Mouse (Mus musculus) kidney, embryonic 15.5 days (tissue): ENCODE measurements around the gene Kcnip1. TPM values are rescaled to one million over a fixed set of nuclear protein-coding genes. Genes with fewer than 3 reads are reported as not detected.

Experiments
- ATAC-seq: fragments of 200-750 bp; cut with Nextera tagmentation; replicated peaks from 2 replicates; pipeline ENCODE4 v1.8.0; 2017; ENCODE audit warnings: moderate TSS enrichment; ENCODE audit not compliant: low FRiP score
- H3K27ac ChIP-seq: fragments of 300-500 bp; sonication (generic); 2 replicates; pipeline ENCODE4 v1.5.1; 2015; ENCODE audit warnings: mild to moderate bottlenecking, inconsistent platforms
- H3K27me3 ChIP-seq: fragments of 300-500 bp; sonication (generic); 2 replicates; pipeline ENCODE4 v1.6.1; 2015; ENCODE audit warnings: inconsistent platforms
- H3K36me3 ChIP-seq: fragments of 300-500 bp; sonication (generic); 2 replicates; pipeline ENCODE4 v1.6.1; 2015; ENCODE audit warnings: inconsistent platforms
- H3K4me1 ChIP-seq: fragments of 300-500 bp; sonication (generic); 2 replicates; pipeline ENCODE4 v1.6.1; 2015; ENCODE audit warnings: inconsistent platforms
- H3K4me2 ChIP-seq: fragments of 300-500 bp; sonication (generic); 2 replicates; pipeline ENCODE4 v1.6.1; 2015; ENCODE audit warnings: moderate library complexity, mild to moderate bottlenecking, inconsistent platforms
- H3K4me3 ChIP-seq: fragments of 300-500 bp; sonication (generic); replicated peaks from 2 replicates; pipeline ENCODE4 v1.5.1; 2015; ENCODE audit warnings: mild to moderate bottlenecking, inconsistent platforms
- H3K9ac ChIP-seq: fragments of 300-500 bp; sonication (generic); 2 replicates; pipeline ENCODE4 v1.6.1; 2015; ENCODE audit warnings: mild to moderate bottlenecking, inconsistent platforms
- H3K9me3 ChIP-seq: fragments of 300-500 bp; sonication (generic); replicated peaks from 2 replicates; pipeline ENCODE4 v1.6.1; 2016; ENCODE audit warnings: inconsistent platforms
- WGBS: fragments of 180-500 bp; shearing (Covaris S2); methylation state at CpG from one replicate; pipeline ENCODE4 v1.1.7; 2015; ENCODE audit warnings: mixed read lengths; 5-methylcytosine and 5-hydroxymethylcytosine counted together
- polyA plus RNA-seq: library from polyadenylated mRNA; unstranded; fragments of >200 nt; fragmentation: Nextera tagmentation; extraction: Ambion mirVana; gene quantifications from 2 replicates; pipeline ENCODE4 v1.2.1, GENCODE M21; 2015

Gene Kcnip1
- polyA plus RNA-seq, 1 experiment from 2014 or later = 1.4 TPM

GRCm38 (mm10) chr11:33761201-33761755, 231.7 kb downstream of the Kcnip1 start:
- Histone ChIP-seq H3K9me3 (no peaks in the 10 kb centered on the region), H3K9ac (no peak overlapping the region), H3K36me3 (no peaks in the 10 kb centered on the region), H3K4me3 (no peak overlapping the region), H3K4me1 (no peaks in the 10 kb centered on the region), H3K4me2 (no peak overlapping the region), H3K27ac (no peak overlapping the region), H3K27me3 (no peaks in the 10 kb centered on the region)
- 81% methylated on average over 16 of the region's 16 CpGs for WGBS
- no peak for ATAC-seq

- no peaks in the 10 kb centered on the region for H3K9me3 ChIP-seq
- WGBS = 77% methylated on average over 15 of the region's 15 CpGs
- H3K9ac ChIP-seq = no peak overlapping the region
- H3K36me3 ChIP-seq = no peaks in the 10 kb centered on the region
- H3K4me1 ChIP-seq = no peaks in the 10 kb centered on the region
- no peak overlapping the region for H3K4me3 ChIP-seq
- H3K27ac ChIP-seq = no peak overlapping the region
- no peaks in the 10 kb centered on the region for H3K27me3 ChIP-seq
- ATAC-seq = no peak
- no peak overlapping the region for H3K4me2 ChIP-seq
Measured at GRCm38 (mm10) chr11:33756624-33757023, 236.3 kb downstream of the Kcnip1 start.

GRCm38 (mm10) chr11:33752431-33752873, 240.5 kb downstream of the Kcnip1 start:
- ATAC-seq = no peak
- Histone ChIP-seq H3K4me1 (no peaks in the 10 kb centered on the region), H3K9me3 (no peaks in the 10 kb centered on the region), H3K4me3 (no peak overlapping the region), H3K4me2 (no peak overlapping the region), H3K27me3 (no peaks in the 10 kb centered on the region), H3K27ac (no peak overlapping the region), H3K9ac (no peak overlapping the region), H3K36me3 (no peaks in the 10 kb centered on the region)
- WGBS = 53% methylated on average over 4 of the region's 4 CpGs

GRCm38 (mm10) chr11:33751503-33751902, 241.4 kb downstream of the Kcnip1 start:
- 89% methylated on average over 6 of the region's 6 CpGs for WGBS

GRCm38 (mm10) chr11:33749979-33750378, 243.0 kb downstream of the Kcnip1 start:
- no peak overlapping the region for H3K9ac ChIP-seq
- H3K9me3 ChIP-seq = no peaks in the 10 kb centered on the region
- no peak overlapping the region for H3K4me2 ChIP-seq
- H3K27me3 ChIP-seq = no peaks in the 10 kb centered on the region
- H3K4me3 ChIP-seq = no peak overlapping the region
- H3K27ac ChIP-seq = no peak overlapping the region
- H3K4me1 ChIP-seq = no peaks in the 10 kb centered on the region
- 90% methylated on average over 4 of the region's 4 CpGs for WGBS
- no peaks in the 10 kb centered on the region for H3K36me3 ChIP-seq
- no peak for ATAC-seq

More at GRCm38 (mm10) chr11:33751503-33751902, 241.4 kb downstream of the Kcnip1 start:
- H3K36me3 ChIP-seq = no peaks in the 10 kb centered on the region
- ATAC-seq = no peak
- H3K27ac ChIP-seq = no peak overlapping the region
- no peaks in the 10 kb centered on the region for H3K27me3 ChIP-seq
- H3K4me2 ChIP-seq = no peak overlapping the region
- H3K4me1 ChIP-seq = no peaks in the 10 kb centered on the region
- no peak overlapping the region for H3K9ac ChIP-seq
- no peak overlapping the region for H3K4me3 ChIP-seq
- no peaks in the 10 kb centered on the region for H3K9me3 ChIP-seq

- WGBS = 95% methylated on average over 12 of the region's 12 CpGs
- no peaks in the 10 kb centered on the region for H3K27me3 ChIP-seq
- no peak overlapping the region for H3K4me2 ChIP-seq
- no peaks in the 10 kb centered on the region for H3K9me3 ChIP-seq
- H3K4me3 ChIP-seq = no peak overlapping the region
- ATAC-seq = no peak
- H3K4me1 ChIP-seq = no peaks in the 10 kb centered on the region
- no peak overlapping the region for H3K9ac ChIP-seq
- H3K36me3 ChIP-seq = no peaks in the 10 kb centered on the region
- H3K27ac ChIP-seq = no peak overlapping the region
Measured at GRCm38 (mm10) chr11:33749408-33749807, 243.5 kb downstream of the Kcnip1 start.

- WGBS = 72% methylated on average over 5 of the region's 5 CpGs
- no peak overlapping the region for H3K4me2 ChIP-seq
- H3K9me3 ChIP-seq = no peaks in the 10 kb centered on the region
- ATAC-seq = no peak
- H3K27me3 ChIP-seq = no peaks in the 10 kb centered on the region
- H3K27ac ChIP-seq = no peak overlapping the region
- no peaks in the 10 kb centered on the region for H3K36me3 ChIP-seq
- H3K9ac ChIP-seq = no peak overlapping the region
- no peak overlapping the region for H3K4me3 ChIP-seq
- H3K4me1 ChIP-seq = no peaks in the 10 kb centered on the region
Measured at GRCm38 (mm10) chr11:33748754-33749153, 244.2 kb downstream of the Kcnip1 start.

- ATAC-seq = no peak
- Histone ChIP-seq H3K27ac (no peak overlapping the region), H3K4me3 (no peak overlapping the region), H3K4me1 (no peaks in the 10 kb centered on the region), H3K27me3 (no peaks in the 10 kb centered on the region), H3K9me3 (no peaks in the 10 kb centered on the region), H3K36me3 (no peaks in the 10 kb centered on the region), H3K9ac (no peak overlapping the region), H3K4me2 (no peak overlapping the region)
- 53% methylated on average over 5 of the region's 5 CpGs for WGBS
Measured at GRCm38 (mm10) chr11:33747402-33747955, 245.5 kb downstream of the Kcnip1 start.

GRCm38 (mm10) chr11:33746402-33746801, 246.6 kb downstream of the Kcnip1 start:
- Histone ChIP-seq H3K27me3 (no peaks in the 10 kb centered on the region), H3K4me3 (no peak overlapping the region), H3K9me3 (no peaks in the 10 kb centered on the region), H3K4me1 (no peaks in the 10 kb centered on the region), H3K4me2 (no peak overlapping the region), H3K36me3 (no peaks in the 10 kb centered on the region), H3K9ac (no peak overlapping the region), H3K27ac (no peak overlapping the region)
- no peak for ATAC-seq
- WGBS = 63% methylated on average over 3 of the region's 3 CpGs

GRCm38 (mm10) chr11:33745821-33746329, 247.1 kb downstream of the Kcnip1 start:
- no peak for ATAC-seq
- 85% methylated on average over 3 of the region's 3 CpGs for WGBS
- no peak overlapping the region for H3K4me3 ChIP-seq
- H3K9me3 ChIP-seq = no peaks in the 10 kb centered on the region
- H3K36me3 ChIP-seq = no peaks in the 10 kb centered on the region
- H3K27ac ChIP-seq = no peak overlapping the region
- no peaks in the 10 kb centered on the region for H3K4me1 ChIP-seq
- H3K9ac ChIP-seq = no peak overlapping the region
- H3K4me2 ChIP-seq = no peak overlapping the region
- H3K27me3 ChIP-seq = no peaks in the 10 kb centered on the region

- no peaks in the 10 kb centered on the region for H3K4me1 ChIP-seq
- H3K9ac ChIP-seq = no peak overlapping the region
- no peaks in the 10 kb centered on the region for H3K27me3 ChIP-seq
- no peak overlapping the region for H3K27ac ChIP-seq
- ATAC-seq = 0 out of 2 replicates have a peak, but pooled peaks have one; percentile 53
- no peak overlapping the region for H3K4me2 ChIP-seq
- no peaks in the 10 kb centered on the region for H3K36me3 ChIP-seq
- no peaks in the 10 kb centered on the region for H3K9me3 ChIP-seq
- no peak overlapping the region for H3K4me3 ChIP-seq
- 43% methylated on average over 7 of the region's 7 CpGs for WGBS
Measured at GRCm38 (mm10) chr11:33744429-33744828, 248.5 kb downstream of the Kcnip1 start.

- H3K4me2 ChIP-seq = no peak overlapping the region
- no peaks in the 10 kb centered on the region for H3K9me3 ChIP-seq
- H3K4me3 ChIP-seq = no peak overlapping the region
- H3K4me1 ChIP-seq = no peaks in the 10 kb centered on the region
- WGBS = 78% methylated on average over 3 of the region's 3 CpGs
- ATAC-seq = no peak
- no peak overlapping the region for H3K27ac ChIP-seq
- H3K9ac ChIP-seq = no peak overlapping the region
- no peaks in the 10 kb centered on the region for H3K36me3 ChIP-seq
- 0 out of 2 replicates have a peak, but pooled peaks cover 5% of the 10 kb centered on the region for H3K27me3 ChIP-seq
Measured at GRCm38 (mm10) chr11:33740187-33740586, 252.8 kb downstream of the Kcnip1 start.
